Mouse (Mus musculus): Measurements from ENCODE around the gene Nppc. TPM values are rescaled to one million over a fixed set of nuclear protein-coding genes. Genes with fewer than 3 reads are reported as not detected.

Gene Nppc
- polyA plus RNA-seq (2015; fragmentation: Nextera tagmentation; extraction: Ambion mirVana): 40.2 and 40.4 TPM in 2 replicates

GRCm38 (mm10) chr1:86670279-86671038, at the start of gene Nppc:
Nppc (minus strand) TSS chr1:86670571.

GRCm38 (mm10) chr1:86703300-86703964, 33.1 kb upstream of the Nppc start, which contains the start of gene Dis3l2:
Dis3l2 (plus strand) TSS chr1:86703808.

Small RNA genes within 50 kb of the gene (microRNA-seq; reads per million reads assigned to microRNA genes)
- gene Gm22955: not detected

Other genes with a start within 250 kb of the Nppc start
- gene Nmur1, start 244.3 kb downstream of the Nppc start, polyA plus RNA-seq (2015; fragmentation: Nextera tagmentation; extraction: Ambion mirVana): 0.15 TPM in 1 of 2 replicates, not detected in the other
- not detected in 2 replicates for gene Tex44, start 244.2 kb downstream of the Nppc start, polyA plus RNA-seq (2015; fragmentation: Nextera tagmentation; extraction: Ambion mirVana)
- 979 and 996 TPM in 2 replicates for gene Ptma, start 143.8 kb downstream of the Nppc start, polyA plus RNA-seq (2015; fragmentation: Nextera tagmentation; extraction: Ambion mirVana)
- gene Pde6d, start 87.9 kb downstream of the Nppc start, polyA plus RNA-seq (2015; fragmentation: Nextera tagmentation; extraction: Ambion mirVana): 132 and 148 TPM in 2 replicates
- gene Cops7b, start 87.7 kb downstream of the Nppc start, polyA plus RNA-seq (2015; fragmentation: Nextera tagmentation; extraction: Ambion mirVana): 40.2 and 47.4 TPM in 2 replicates
- gene Dis3l2, start 33.2 kb upstream of the Nppc start, polyA plus RNA-seq (2015; fragmentation: Nextera tagmentation; extraction: Ambion mirVana): 23.3 and 25.4 TPM in 2 replicates

All from neural tube, postnatal 0 days (tissue).